Mouse (Mus musculus) midbrain, embryonic 15.5 days (tissue): ENCODE results near the gene Cpb2. TPM values are rescaled to one million over a fixed set of nuclear protein-coding genes. Genes with fewer than 3 reads are reported as not detected.

Experiments used
- ATAC-seq: fragments of 200-750 bp; cut with Nextera tagmentation; replicated peaks from 2 replicates; pipeline ENCODE4 v1.8.0; 2017; ENCODE audit warnings: moderate TSS enrichment
- H3K27ac ChIP-seq: fragments of 300-500 bp; sonication (generic); 2 replicates; pipeline ENCODE4 v1.5.1; 2015; ENCODE audit warnings: mild to moderate bottlenecking, inconsistent platforms
- H3K27me3 ChIP-seq: fragments of 300-500 bp; sonication (generic); replicated peaks from 2 replicates; pipeline ENCODE4 v1.6.1; 2015; ENCODE audit warnings: inconsistent platforms
- H3K36me3 ChIP-seq: fragments of 300-500 bp; sonication (generic); replicated peaks from 2 replicates; pipeline ENCODE4 v1.6.1; 2015; ENCODE audit warnings: inconsistent platforms
- H3K4me1 ChIP-seq: fragments of 300-500 bp; sonication (generic); 2 replicates; pipeline ENCODE4 v1.6.1; 2015; ENCODE audit warnings: inconsistent platforms
- H3K4me2 ChIP-seq: fragments of 300-500 bp; sonication (generic); 2 replicates; pipeline ENCODE4 v1.6.1; 2015; ENCODE audit warnings: inconsistent platforms, mild to moderate bottlenecking, moderate library complexity
- H3K4me3 ChIP-seq: fragments of 300-500 bp; sonication (generic); 2 replicates; pipeline ENCODE4 v1.5.1; 2015; ENCODE audit warnings: mild to moderate bottlenecking, inconsistent platforms
- H3K9ac ChIP-seq: fragments of 300-500 bp; sonication (generic); 2 replicates; pipeline ENCODE4 v1.6.1; 2015; ENCODE audit warnings: mild to moderate bottlenecking, inconsistent platforms
- H3K9me3 ChIP-seq: fragments of 300-500 bp; sonication (generic); 2 replicates; pipeline ENCODE4 v1.6.1; 2016; ENCODE audit warnings: inconsistent platforms
- WGBS: fragments of 180-500 bp; shearing (Covaris S2); methylation state at CpG from one replicate; pipeline ENCODE4 v1.1.7; 2015; ENCODE audit warnings: mixed read lengths; 5-methylcytosine and 5-hydroxymethylcytosine counted together
- polyA plus RNA-seq: library from polyadenylated mRNA; unstranded; fragments of >200 nt; fragmentation: Nextera tagmentation; extraction: Ambion mirVana; gene quantifications from 2 replicates; pipeline ENCODE4 v1.2.1, GENCODE M21; 2015

Gene Cpb2
- polyA plus RNA-seq, 1 experiment from 2014 or later, result not detected

GRCm38 (mm10) chr14:75222386-75222785, 19.7 kb upstream of the Cpb2 start:
- Histone ChIP-seq H3K27me3 (no peaks in the 10 kb centered on the region), H3K4me1 (0 out of 2 replicates have a peak, but pooled peaks cover 4% of the 10 kb centered on the region), H3K9me3 (no peaks in the 10 kb centered on the region), H3K27ac (no peak overlapping the region), H3K36me3 (no peaks in the 10 kb centered on the region), H3K9ac (no peak overlapping the region), H3K4me2 (no peak overlapping the region), H3K4me3 (no peak overlapping the region)
- WGBS, result 81% methylated on average over 6 of the region's 6 CpGs
- no peak for ATAC-seq

DNA sequence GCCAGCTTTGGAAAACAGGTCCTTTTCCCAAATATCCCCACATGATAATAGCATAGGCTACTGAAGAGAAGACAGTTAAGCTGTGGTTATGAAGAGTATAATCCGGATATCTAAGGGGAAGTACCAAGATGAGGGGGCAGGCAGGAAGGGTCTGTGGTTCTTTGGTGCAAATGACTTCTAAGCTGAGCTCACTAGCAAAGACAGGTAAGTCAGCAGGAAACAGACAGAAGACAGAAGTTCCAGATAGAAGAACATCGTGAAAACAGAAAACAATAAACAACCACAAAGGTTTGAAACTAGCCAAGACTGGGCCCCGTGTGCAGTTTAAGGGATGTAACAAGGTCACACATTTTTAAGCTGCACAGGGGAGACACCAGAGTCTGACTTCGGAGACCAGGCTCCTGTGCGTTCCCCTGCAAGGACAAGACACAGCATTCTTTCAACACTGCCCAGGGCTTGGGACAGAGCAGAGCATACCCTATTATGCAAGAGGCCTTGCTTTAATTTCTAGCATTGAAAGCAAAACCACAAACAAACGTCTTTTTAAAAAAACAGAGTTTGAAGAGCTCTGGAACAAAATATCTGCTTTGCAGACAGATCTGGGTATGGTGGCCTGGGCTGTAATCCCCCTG, 14.5 kb upstream of the Cpb2 start:
- H3K4me3 ChIP-seq, result no peak overlapping the region
- no peak for ATAC-seq
- H3K9ac ChIP-seq, result no peak overlapping the region
- no peak overlapping the region for H3K4me2 ChIP-seq
- WGBS, result 78% methylated on average over 6 of the region's 6 CpGs
- no peaks in the 10 kb centered on the region for H3K9me3 ChIP-seq
- no peaks in the 10 kb centered on the region for H3K27me3 ChIP-seq
- no peaks in the 10 kb centered on the region for H3K36me3 ChIP-seq
- no peak overlapping the region for H3K27ac ChIP-seq
- 0 out of 2 replicates have a peak, but pooled peaks cover 4% of the 10 kb centered on the region for H3K4me1 ChIP-seq

GRCm38 (mm10) chr14:75229834-75230233, 12.3 kb upstream of the Cpb2 start:
- Histone ChIP-seq H3K9me3 (no peaks in the 10 kb centered on the region), H3K9ac (no peak overlapping the region), H3K27ac (no peak overlapping the region), H3K27me3 (no peaks in the 10 kb centered on the region), H3K4me1 (0 out of 2 replicates have a peak, but pooled peaks cover 4% of the 10 kb centered on the region), H3K36me3 (no peaks in the 10 kb centered on the region), H3K4me2 (no peak overlapping the region), H3K4me3 (no peak overlapping the region)
- 71% methylated on average over 2 of the region's 2 CpGs for WGBS
- no peak for ATAC-seq

- Histone ChIP-seq H3K27ac (no peak overlapping the region), H3K9me3 (no peaks in the 10 kb centered on the region), H3K4me3 (no peak overlapping the region), H3K9ac (no peak overlapping the region), H3K4me2 (no peak overlapping the region), H3K36me3 (no peaks in the 10 kb centered on the region), H3K4me1 (peaks cover 15% of the 10 kb centered on the region), H3K27me3 (no peaks in the 10 kb centered on the region)
- whole genome bisulfite sequencing, result 84% methylated on average over 5 of the region's 5 CpGs
- no peak for ATAC-seq
These were observed 9.0 kb upstream of the Cpb2 start for GRCm38 (mm10) chr14:75233070-75233469.

DNA sequence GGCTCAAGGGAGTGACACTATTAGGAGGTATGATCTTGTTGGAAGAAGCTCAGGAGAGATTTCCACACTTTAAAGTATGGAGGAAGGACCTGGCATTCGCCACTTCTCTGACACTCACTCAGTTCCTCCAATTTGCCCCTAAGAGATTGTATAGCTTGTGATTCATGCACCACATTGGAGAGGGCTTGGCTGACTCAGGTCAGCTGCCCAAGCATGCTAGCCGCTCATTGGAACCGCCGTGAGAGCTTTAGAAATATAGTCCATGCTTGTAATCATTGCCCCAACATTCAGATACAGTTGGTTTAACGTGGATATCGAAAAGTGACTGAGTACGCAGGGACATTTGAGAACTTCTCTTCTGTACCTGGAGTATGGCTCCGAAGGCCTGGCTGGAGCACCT, 6.5 kb upstream of the Cpb2 start:
- Histone ChIP-seq H3K4me1 (peaks cover 15% of the 10 kb centered on the region), H3K4me2 (peak overlapping the region; percentile 37), H3K9me3 (no peaks in the 10 kb centered on the region), H3K27me3 (no peaks in the 10 kb centered on the region), H3K9ac (no peak overlapping the region), H3K4me3 (0 out of 2 replicates have a peak overlapping the region, but pooled peaks have one; percentile 5), H3K36me3 (no peaks in the 10 kb centered on the region), H3K27ac (peak overlapping the region; percentile 31; the same call in 1 of the 2 replicates)
- WGBS, result 65% methylated on average over 8 of the region's 8 CpGs
- peak; percentile 65 for ATAC-seq

- WGBS, result 14% methylated on average over 9 of the region's 9 CpGs
- peak overlapping the region; percentile 49 for H3K27ac ChIP-seq
- no peak overlapping the region for H3K9ac ChIP-seq
- peak overlapping the region; percentile 5; the same call in 1 of the 2 replicates for H3K4me3 ChIP-seq
- peak; percentile 96 for ATAC-seq
- H3K9me3 ChIP-seq, result no peaks in the 10 kb centered on the region
- H3K4me2 ChIP-seq, result peak overlapping the region; percentile 37
- peaks cover 15% of the 10 kb centered on the region for H3K4me1 ChIP-seq
- H3K36me3 ChIP-seq, result no peaks in the 10 kb centered on the region
- H3K27me3 ChIP-seq, result no peaks in the 10 kb centered on the region
These were observed 6.0 kb upstream of the Cpb2 start for GRCm38 (mm10) chr14:75235955-75236635.

GRCm38 (mm10) chr14:75236636-75237003, 5.5 kb upstream of the Cpb2 start:
- peak; percentile 35; the same call in 1 of the 2 replicates for ATAC-seq
- WGBS, result 52% methylated on average over 4 of the region's 4 CpGs

DNA sequence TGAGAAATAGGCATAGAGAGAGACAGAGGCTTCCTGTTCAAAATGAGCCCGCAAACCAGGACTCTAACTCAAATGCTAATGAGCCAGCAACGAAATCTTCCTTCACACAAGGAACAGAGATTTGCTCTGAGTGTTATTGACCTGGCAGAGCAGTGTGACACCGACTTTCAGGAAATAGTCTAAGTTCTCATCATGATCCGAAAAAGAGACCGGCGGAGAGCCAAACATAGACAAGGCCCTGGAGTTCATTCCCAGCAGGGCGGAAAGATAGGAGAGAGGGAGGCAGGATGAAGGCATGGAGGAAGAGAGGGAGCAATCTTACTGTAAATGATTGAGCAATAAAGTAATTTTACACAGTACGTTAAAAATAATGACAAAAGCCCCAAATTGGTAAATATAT, 5.0 kb upstream of the Cpb2 start:
- ATAC-seq, result no peak
- peaks cover 15% of the 10 kb centered on the region for H3K4me1 ChIP-seq
- H3K9ac ChIP-seq, result no peak overlapping the region
- H3K36me3 ChIP-seq, result no peaks in the 10 kb centered on the region
- no peak overlapping the region for H3K4me2 ChIP-seq
- 71% methylated on average over 8 of the region's 8 CpGs for WGBS
- no peak overlapping the region for H3K4me3 ChIP-seq
- H3K9me3 ChIP-seq, result no peaks in the 10 kb centered on the region
- no peaks in the 10 kb centered on the region for H3K27me3 ChIP-seq
- no peak overlapping the region for H3K27ac ChIP-seq

More at GRCm38 (mm10) chr14:75236636-75237003, 5.5 kb upstream of the Cpb2 start:
- H3K9ac ChIP-seq, result no peak overlapping the region
- peak overlapping the region; percentile 49 for H3K27ac ChIP-seq
- H3K4me1 ChIP-seq, result peaks cover 15% of the 10 kb centered on the region
- no peaks in the 10 kb centered on the region for H3K9me3 ChIP-seq
- no peak overlapping the region for H3K4me3 ChIP-seq
- H3K4me2 ChIP-seq, result peak overlapping the region; percentile 37; the same call in 1 of the 2 replicates
- H3K27me3 ChIP-seq, result no peaks in the 10 kb centered on the region
- H3K36me3 ChIP-seq, result no peaks in the 10 kb centered on the region

DNA sequence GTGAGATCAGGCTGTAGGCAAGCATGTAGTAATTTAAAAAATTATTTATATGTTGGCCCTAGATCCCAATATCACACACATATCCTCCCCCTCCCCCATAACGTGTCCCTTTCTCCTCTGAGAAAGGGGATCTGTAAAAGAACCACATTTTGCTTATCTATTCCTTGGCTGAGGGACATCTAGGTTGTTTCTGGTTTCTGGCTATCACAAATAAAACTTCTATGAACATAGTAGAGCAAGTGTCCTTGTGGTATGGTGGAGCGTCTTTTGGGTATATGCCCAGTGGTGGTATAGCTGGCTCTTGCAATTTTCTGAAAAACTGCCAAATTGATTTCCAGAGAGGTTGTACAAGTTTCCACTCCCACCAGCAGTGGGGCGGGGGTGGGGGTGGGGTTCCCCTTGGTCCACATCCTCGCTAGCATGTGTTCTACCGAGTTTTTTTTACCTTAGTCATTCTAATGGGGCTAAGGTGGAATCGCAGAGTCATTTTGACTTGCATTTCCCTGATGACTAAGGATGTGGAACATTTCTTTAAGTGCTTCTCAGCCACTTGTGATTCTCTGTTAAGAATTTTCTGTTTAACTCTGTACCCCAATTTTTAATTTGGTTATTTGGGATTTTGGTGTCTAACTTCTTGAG, 3.9 kb upstream of the Cpb2 start:
- H3K4me1 ChIP-seq, result peaks cover 15% of the 10 kb centered on the region
- no peak overlapping the region for H3K4me3 ChIP-seq
- no peak overlapping the region for H3K9ac ChIP-seq
- no peaks in the 10 kb centered on the region for H3K9me3 ChIP-seq
- H3K27me3 ChIP-seq, result no peaks in the 10 kb centered on the region
- H3K27ac ChIP-seq, result no peak overlapping the region
- no peak overlapping the region for H3K4me2 ChIP-seq
- WGBS, result 88% methylated on average over 6 of the region's 6 CpGs
- no peak for ATAC-seq
- no peaks in the 10 kb centered on the region for H3K36me3 ChIP-seq

DNA sequence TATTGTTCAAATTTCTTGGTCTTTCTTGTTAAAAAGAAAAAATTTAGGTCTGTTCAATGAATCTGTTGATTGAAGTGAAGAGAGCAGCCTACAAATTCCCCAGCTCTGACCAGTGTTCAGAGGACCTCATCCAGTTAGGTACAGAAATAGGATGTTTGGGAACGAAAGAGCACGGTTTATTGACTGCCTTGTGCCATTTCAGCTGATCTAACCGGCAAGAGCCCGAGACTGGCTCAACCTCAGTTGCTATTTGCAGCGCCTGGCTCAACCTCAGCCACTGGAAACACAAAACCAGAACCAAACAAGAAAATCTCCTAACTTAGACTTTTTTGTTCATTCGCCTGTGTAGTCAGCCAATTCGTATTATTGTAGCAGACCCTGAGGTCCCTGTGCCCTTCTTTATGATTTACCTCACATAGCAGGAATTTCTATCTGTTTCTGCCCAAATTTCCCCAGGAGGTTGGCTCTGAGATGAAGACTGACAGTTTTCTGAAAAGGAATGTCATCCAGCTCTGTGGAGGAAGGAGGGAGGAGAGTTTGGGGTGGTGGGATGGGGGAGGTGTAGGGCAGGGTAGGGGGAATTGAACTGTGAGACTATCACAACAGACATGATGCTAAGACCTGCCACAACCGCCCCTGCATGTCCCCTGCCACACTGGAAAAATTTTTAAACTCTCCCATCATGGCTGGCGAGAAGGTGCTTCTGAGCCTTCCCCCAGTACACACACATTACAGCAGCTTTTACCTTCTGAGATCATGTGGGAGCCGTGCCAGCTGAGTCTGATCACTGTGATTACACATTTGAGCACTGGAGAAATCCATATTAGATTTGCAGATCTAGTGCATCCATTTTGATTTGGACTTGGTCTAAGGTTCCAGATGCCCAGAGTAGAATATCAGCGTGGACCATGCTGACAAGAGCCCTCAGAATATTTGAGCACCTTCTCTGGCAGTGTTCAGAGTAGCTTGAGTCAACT, 4.2 kb downstream of the Cpb2 start:
- no peak for ATAC-seq
- H3K4me3 ChIP-seq, result no peak overlapping the region
- no peaks in the 10 kb centered on the region for H3K27me3 ChIP-seq
- no peak overlapping the region for H3K9ac ChIP-seq
- H3K4me2 ChIP-seq, result no peak overlapping the region
- WGBS, result 79% methylated on average over 11 of the region's 11 CpGs
- H3K4me1 ChIP-seq, result no peaks in the 10 kb centered on the region
- no peak overlapping the region for H3K27ac ChIP-seq
- H3K9me3 ChIP-seq, result no peaks in the 10 kb centered on the region
- H3K36me3 ChIP-seq, result no peaks in the 10 kb centered on the region

DNA sequence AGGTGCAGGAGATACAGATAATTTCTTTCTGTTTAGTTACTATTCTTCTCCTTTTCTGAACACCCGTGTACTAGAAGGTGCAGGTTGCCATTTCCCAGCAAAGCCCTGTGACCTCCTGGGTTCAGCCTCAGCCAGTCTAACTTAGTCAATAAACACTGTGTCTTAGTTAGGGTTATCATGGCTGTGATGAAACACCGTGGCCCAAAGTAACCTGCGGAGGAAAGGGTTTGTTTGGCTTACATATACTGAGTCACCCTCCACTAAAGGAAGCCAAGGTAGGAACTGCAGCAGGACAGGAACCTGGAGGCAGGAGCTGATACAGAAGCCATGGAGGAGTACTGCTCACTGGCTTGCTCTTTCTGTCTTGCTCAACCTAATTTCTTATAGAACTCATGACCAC, 8.3 kb downstream of the Cpb2 start:
- no peak overlapping the region for H3K9ac ChIP-seq
- no peaks in the 10 kb centered on the region for H3K27me3 ChIP-seq
- no peak overlapping the region for H3K27ac ChIP-seq
- H3K4me3 ChIP-seq, result no peak overlapping the region
- no peak for ATAC-seq
- H3K4me1 ChIP-seq, result no peaks in the 10 kb centered on the region
- 93% methylated on average over 3 of the region's 3 CpGs for WGBS
- H3K9me3 ChIP-seq, result no peaks in the 10 kb centered on the region
- no peak overlapping the region for H3K4me2 ChIP-seq
- no peaks in the 10 kb centered on the region for H3K36me3 ChIP-seq

- no peak for ATAC-seq
- 54% methylated on average over 5 of the region's 5 CpGs for WGBS
These were observed 14.4 kb downstream of the Cpb2 start for GRCm38 (mm10) chr14:75256521-75256920.

More at GRCm38 (mm10) chr14:75256521-75256920, 14.4 kb downstream of the Cpb2 start:
- H3K4me2 ChIP-seq, result no peak overlapping the region
- H3K9me3 ChIP-seq, result no peaks in the 10 kb centered on the region
- H3K36me3 ChIP-seq, result no peaks in the 10 kb centered on the region
- no peak overlapping the region for H3K27ac ChIP-seq
- H3K9ac ChIP-seq, result no peak overlapping the region
- H3K27me3 ChIP-seq, result no peaks in the 10 kb centered on the region
- no peaks in the 10 kb centered on the region for H3K4me1 ChIP-seq
- H3K4me3 ChIP-seq, result no peak overlapping the region
